Mouse (Mus musculus) cortical plate, adult 2 months (tissue): ENCODE results near the gene Epas1. TPM values are rescaled to one million over a fixed set of nuclear protein-coding genes. Genes with fewer than 3 reads are reported as not detected.

Source experiments
- H3K27ac ChIP-seq: fragments of 200-500 bp; 2 replicates; pipeline ENCODE4 v1.5.1; 2012; ENCODE audit warnings: low read length, control low read depth, inconsistent platforms; ENCODE audit not compliant: insufficient read depth
- H3K4me1 ChIP-seq: fragments of 200-500 bp; 2 replicates; pipeline ENCODE4 v1.6.1; 2011; ENCODE audit warnings: low read length; ENCODE audit not compliant: control insufficient read depth, insufficient read depth
- H3K4me3 ChIP-seq: fragments of 200-500 bp; 2 replicates; pipeline ENCODE4 v1.5.1; 2011; ENCODE audit warnings: mild to moderate bottlenecking, low read length, control low read depth; ENCODE audit not compliant: insufficient read depth
- CTCF ChIP-seq: fragments of 200-500 bp; IDR thresholded peaks from 2 replicates; pipeline ENCODE4 v1.5.1; 2011; ENCODE audit warnings: mild to moderate bottlenecking, control low read depth, low read length; ENCODE audit not compliant: insufficient read depth; ENCODE audit errors: extremely low read depth
- POLR2A ChIP-seq: fragments of 200-500 bp; IDR thresholded peaks from 2 replicates; pipeline ENCODE4 v1.6.1; 2011; ENCODE audit warnings: mild to moderate bottlenecking, low read length, control low read depth; ENCODE audit not compliant: insufficient read depth; ENCODE audit errors: extremely low read depth
- polyA plus RNA-seq: library from polyadenylated mRNA; depleted of rRNA; stranded (reverse); fragments of >200 nt; gene quantifications from 2 replicates; pipeline ENCODE4 v1.2.3, GENCODE M21; 2012

Gene Epas1
- polyA plus RNA-seq, 1 experiment, result 76.0 TPM

GRCm38 (mm10) chr17:86754806-86755571 is 1.5 kb downstream of the Epas1 start:
- no peak for TF ChIP-seq CTCF
- TF ChIP-seq POLR2A, result no peak
- Histone ChIP-seq H3K4me1 (no peaks in the 10 kb centered on the region), H3K4me3 (peak overlapping the region; percentile 66), H3K27ac (peak overlapping the region; percentile 48)

DNA sequence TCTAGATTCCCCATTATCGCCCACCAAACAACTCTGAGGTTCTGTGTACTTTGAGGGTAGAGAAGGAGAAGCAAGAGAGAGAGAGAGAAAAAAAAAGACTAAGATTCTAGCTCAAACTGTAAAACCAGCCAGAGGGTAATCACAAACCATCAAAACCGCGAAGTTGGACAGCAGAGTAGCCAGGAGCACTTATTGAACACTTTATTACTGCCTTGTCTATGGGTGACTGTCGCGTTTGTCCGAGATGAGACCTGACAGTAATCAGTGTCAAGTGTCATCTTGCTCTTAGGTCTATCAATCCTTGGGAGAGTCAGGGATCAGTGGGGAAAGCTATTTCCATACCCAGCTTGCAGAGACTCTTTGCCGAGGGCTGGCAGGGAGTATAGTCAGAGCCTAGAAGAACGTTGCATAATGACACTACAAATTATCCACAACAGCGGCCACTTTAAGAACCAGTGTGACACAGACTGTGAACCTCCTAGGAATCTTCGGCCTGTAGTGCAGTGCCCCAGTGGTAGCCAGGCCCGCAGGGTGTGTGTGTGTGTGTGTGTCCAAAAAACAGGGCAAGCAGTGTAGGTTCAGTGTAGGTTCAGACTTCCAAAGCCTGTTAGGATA is 2.2 kb downstream of the Epas1 start:
- no peaks in the 10 kb centered on the region for H3K4me1 ChIP-seq
- peak overlapping the region; percentile 66 for H3K4me3 ChIP-seq
- peak overlapping the region; percentile 48 for H3K27ac ChIP-seq
- TF ChIP-seq POLR2A (no peak), CTCF (no peak)

- TF ChIP-seq POLR2A, result no peak
- TF ChIP-seq CTCF, result no peak
- Histone ChIP-seq H3K4me3 (peak overlapping the region; percentile 13), H3K4me1 (no peaks in the 10 kb centered on the region), H3K27ac (no peak overlapping the region)
Observed at GRCm38 (mm10) chr17:86757621-86758020, 4.1 kb downstream of the Epas1 start.

DNA sequence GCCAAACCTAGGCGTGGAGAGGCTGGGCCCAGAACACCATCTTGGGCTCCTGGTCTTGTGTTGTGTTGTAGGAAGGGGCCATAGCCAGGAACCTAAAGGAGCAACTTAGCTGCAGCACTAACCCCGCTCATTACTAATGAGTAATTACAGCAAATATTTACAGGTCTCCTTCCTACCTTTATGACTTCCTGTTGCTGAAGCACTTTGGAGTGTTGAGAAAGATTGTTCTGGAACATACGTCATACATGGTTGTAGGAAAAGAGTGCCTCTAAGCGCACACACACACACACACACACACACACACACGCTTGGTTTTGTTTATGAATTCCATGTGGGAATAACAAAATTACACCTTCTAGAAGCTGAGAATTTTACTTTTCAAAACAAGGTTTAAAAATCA is 8.4 kb downstream of the Epas1 start:
- H3K4me3 ChIP-seq, result no peak overlapping the region
- no peak overlapping the region for H3K27ac ChIP-seq
- TF ChIP-seq CTCF (no peak), POLR2A (no peak)
- H3K4me1 ChIP-seq, result no peaks in the 10 kb centered on the region

DNA sequence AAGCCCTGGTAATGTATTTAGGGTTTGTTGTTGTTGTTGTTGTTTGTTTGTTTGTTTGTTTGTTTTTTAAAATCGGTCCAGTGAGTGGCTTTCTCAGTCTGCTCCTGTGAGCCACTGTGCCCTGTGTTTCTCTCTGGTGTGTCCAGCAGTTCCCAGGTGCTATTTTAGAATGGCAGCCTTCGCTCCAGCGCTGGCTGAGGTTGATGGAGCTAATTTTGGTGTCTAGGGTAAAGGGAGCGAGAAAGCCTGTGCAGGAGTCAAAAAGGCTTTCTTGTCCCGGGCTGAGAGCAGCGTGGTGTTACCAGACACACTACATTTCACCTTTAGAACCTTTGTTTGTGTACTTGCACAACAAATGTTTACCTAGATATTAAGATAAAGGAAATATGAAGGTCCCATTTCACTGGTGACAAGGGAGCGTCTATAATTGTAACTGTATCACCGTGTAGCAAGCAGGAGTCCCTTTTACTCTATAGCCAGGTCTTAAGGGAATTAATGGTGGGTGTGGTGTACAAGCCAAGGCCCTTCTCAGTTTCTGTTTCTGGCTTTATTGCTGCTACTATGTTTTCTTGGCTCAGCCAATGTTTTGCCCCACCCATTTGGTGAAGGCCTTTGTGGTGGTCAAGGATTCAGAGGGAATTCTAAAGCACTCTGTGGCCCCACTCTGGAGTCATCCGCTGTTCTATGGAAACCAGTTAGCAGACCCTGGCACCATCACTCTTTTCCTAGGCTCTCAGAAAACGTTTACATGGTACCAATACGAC is 9.2 kb downstream of the Epas1 start:
- Histone ChIP-seq H3K4me3 (no peak overlapping the region), H3K27ac (0 out of 2 replicates have a peak overlapping the region, but pooled peaks have one; percentile 3), H3K4me1 (no peaks in the 10 kb centered on the region)
- TF ChIP-seq POLR2A (no peak), CTCF (no peak)

- Histone ChIP-seq H3K27ac (no peak overlapping the region), H3K4me3 (no peak overlapping the region), H3K4me1 (peaks cover 2% of the 10 kb centered on the region; the same call in 1 of the 2 replicates)
- no peak for TF ChIP-seq CTCF
- no peak for TF ChIP-seq POLR2A
Observed at GRCm38 (mm10) chr17:86765762-86766404, 12.4 kb downstream of the Epas1 start.

- H3K4me3 ChIP-seq, result no peak overlapping the region
- peaks cover 2% of the 10 kb centered on the region; the same call in 1 of the 2 replicates for H3K4me1 ChIP-seq
- TF ChIP-seq POLR2A (no peak), CTCF (no peak)
- no peak overlapping the region for H3K27ac ChIP-seq
Observed at GRCm38 (mm10) chr17:86766412-86766811, 12.9 kb downstream of the Epas1 start.

DNA sequence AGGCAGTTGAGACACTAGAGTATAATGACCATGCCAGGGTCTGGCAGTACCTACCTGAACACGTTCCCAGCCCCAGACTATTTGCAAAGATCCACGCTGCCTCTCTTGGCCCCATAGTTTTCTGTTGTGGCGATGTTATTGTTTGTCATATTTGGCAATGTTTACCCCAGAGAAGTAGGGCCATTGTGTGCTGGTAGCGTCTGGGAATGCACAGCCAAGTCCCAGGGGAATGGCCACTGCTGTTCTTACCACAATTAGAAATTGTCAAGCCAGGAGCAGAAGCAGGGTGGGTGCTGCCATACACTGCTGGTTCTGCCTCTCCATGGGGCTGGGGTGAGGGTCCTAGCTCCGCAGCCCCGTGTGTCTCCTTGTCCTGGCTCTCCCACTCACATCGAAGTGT is 15.1 kb downstream of the Epas1 start:
- TF ChIP-seq POLR2A (no peak), CTCF (no peak)
- peaks cover 3% of the 10 kb centered on the region; the same call in 1 of the 2 replicates for H3K4me1 ChIP-seq
- no peak overlapping the region for H3K4me3 ChIP-seq
- H3K27ac ChIP-seq, result peak overlapping the region; percentile 94

- Histone ChIP-seq H3K27ac (peak overlapping the region; percentile 94), H3K4me1 (peaks cover 3% of the 10 kb centered on the region; the same call in 1 of the 2 replicates), H3K4me3 (no peak overlapping the region)
- no peak for TF ChIP-seq POLR2A
- TF ChIP-seq CTCF, result no peak
Observed at GRCm38 (mm10) chr17:86769330-86770211, 16.1 kb downstream of the Epas1 start.

DNA sequence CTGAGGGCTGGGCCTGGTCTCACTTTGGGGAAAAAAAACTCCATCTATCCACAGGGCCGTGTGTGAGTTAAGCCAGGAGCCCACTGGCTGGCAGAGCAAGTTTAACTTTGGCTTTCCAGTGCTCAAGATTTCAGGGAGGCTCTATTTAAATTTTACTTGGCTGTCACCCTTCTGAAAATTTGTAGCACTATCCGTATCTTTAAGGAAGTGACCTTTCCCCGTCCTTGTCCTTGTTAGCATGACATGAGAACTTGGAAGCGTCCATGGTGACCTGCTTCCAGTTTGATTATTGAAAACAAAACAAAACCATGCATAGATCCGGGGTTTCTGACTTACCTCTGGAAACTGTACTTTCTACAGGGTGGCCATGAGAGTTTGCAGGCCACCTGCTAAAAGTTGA is 17.3 kb downstream of the Epas1 start:
- TF ChIP-seq CTCF, result no peak
- no peak for TF ChIP-seq POLR2A
- Histone ChIP-seq H3K4me3 (no peak overlapping the region), H3K27ac (peak overlapping the region; percentile 72), H3K4me1 (peaks cover 3% of the 10 kb centered on the region; the same call in 1 of the 2 replicates)
